Mouse (Mus musculus) ES-Bruce4 (cell line): ENCODE measurements around the gene Dcaf12. TPM values are rescaled to one million over a fixed set of nuclear protein-coding genes. Genes with fewer than 3 reads are reported as not detected.

Experiments
- H3K27ac ChIP-seq: 2 replicates; pipeline ENCODE4 v1.5.1; 2012; ENCODE audit warnings: low read length, inconsistent platforms; ENCODE audit not compliant: insufficient read depth
- H3K27me3 ChIP-seq: 2 replicates; pipeline ENCODE4 v1.6.1; 2012; ENCODE audit warnings: mild to moderate bottlenecking, low read length, inconsistent platforms; ENCODE audit not compliant: control insufficient read depth, poor library complexity, insufficient read depth, severe bottlenecking
- H3K36me3 ChIP-seq: 2 replicates; pipeline ENCODE4 v1.6.1; 2012; ENCODE audit warnings: inconsistent platforms, mild to moderate bottlenecking, low read length, moderate library complexity; ENCODE audit not compliant: control insufficient read depth, poor library complexity, insufficient read depth, severe bottlenecking
- H3K4me1 ChIP-seq: one replicate; pipeline ENCODE4 v1.8.1; 2011; ENCODE audit warnings: low read length; ENCODE audit not compliant: control insufficient read depth, insufficient read depth
- H3K4me3 ChIP-seq: 2 replicates; pipeline ENCODE4 v1.5.1; 2011; ENCODE audit warnings: low read depth, mild to moderate bottlenecking, low read length
- H3K9ac ChIP-seq: 2 replicates; pipeline ENCODE4 v1.6.1; 2012; ENCODE audit warnings: low read depth, mild to moderate bottlenecking, inconsistent platforms; ENCODE audit not compliant: poor library complexity, severe bottlenecking
- H3K9me3 ChIP-seq: replicated peaks from 2 replicates; pipeline ENCODE4 v1.6.1; 2012; ENCODE audit warnings: mild to moderate bottlenecking, low read length, inconsistent platforms; ENCODE audit not compliant: control insufficient read depth, poor library complexity, insufficient read depth, severe bottlenecking
- CTCF ChIP-seq: IDR thresholded peaks from one replicate; pipeline ENCODE4 v1.8.1; 2011; ENCODE audit warnings: low read depth, low read length
- EP300 ChIP-seq: IDR thresholded peaks from 2 replicates; pipeline ENCODE4 v1.6.1; 2011; ENCODE audit warnings: low read depth, low read length; ENCODE audit not compliant: insufficient read depth
- POLR2A ChIP-seq: IDR thresholded peaks from one replicate; pipeline ENCODE4 v1.8.1; 2011; ENCODE audit warnings: low read length; ENCODE audit not compliant: insufficient read depth
- polyA plus RNA-seq: library from polyadenylated mRNA; stranded (reverse); fragments of >200 nt; gene quantifications from 2 replicates; pipeline ENCODE4 v1.2.4, GENCODE M21; 2011; ENCODE audit warnings: low read depth; ENCODE audit not compliant: missing spikeins, insufficient read depth, insufficient read length

Dcaf12 gene
- 51.1 and 53.0 TPM in 2 replicates for polyA plus RNA-seq

DNA sequence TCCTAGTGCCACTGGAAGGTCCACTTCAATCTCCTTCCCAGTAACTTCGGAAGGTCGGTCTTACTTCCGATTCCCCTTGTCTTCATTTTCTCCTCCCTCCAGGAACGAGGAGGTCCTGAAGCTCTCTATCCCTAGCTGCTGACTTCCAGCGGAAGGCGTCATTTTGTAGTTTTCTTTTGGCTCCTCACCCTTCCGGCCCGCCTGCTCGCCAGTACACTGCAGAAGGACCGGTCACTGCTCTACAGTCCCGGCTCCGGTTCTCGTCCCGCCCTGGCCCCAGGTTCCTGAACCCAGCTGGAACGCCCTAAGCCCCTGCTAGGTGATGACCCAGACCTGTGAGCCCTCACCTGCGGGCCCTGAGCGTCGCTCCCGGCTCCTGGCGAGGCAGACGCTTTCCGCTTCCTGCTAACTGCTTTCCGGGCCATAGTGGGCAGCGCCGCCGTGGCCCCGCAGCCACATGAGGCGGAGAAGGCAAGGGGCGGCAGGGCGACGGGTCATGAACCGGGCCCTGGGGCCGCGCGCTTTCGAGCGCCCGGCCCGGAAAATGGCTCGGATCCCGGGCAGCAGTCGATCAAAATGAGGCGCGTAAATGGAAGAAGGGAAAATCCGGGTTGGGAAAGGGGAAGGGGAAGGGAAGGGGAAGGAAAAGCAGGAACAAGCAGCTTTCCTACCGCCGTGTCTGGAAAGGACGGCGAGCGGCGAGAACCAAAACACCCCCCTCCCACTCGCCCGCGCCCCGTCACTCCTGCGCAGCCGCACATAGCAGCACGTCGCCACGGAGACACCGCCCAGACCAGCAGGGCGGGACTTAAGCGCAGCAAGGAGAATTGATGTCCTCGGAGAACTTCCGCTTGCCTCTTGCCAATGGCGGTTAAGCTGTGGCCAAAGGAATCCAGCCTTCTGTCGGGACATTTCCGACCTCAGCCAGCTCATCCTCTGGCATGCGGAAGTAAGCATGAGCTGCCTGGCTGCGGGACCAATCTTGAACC is at the start of gene Dcaf12:
TSS of gene Dcaf12 (minus strand) at position 749 of the 989 bp plus-strand sequence.
- Histone ChIP-seq H3K27me3 (no peaks in the 10 kb centered on the region), H3K27ac (peak within 1 kb of the TSS; percentile 45; the same call in 1 of the 2 replicates), H3K4me1 (peaks cover 2% of the 10 kb centered on the region), H3K9me3 (no peaks in the 10 kb centered on the region), H3K9ac (peak within 1 kb of the TSS; percentile 86), H3K36me3 (peaks cover 20% of the 10 kb centered on the region), H3K4me3 (peak within 1 kb of the TSS; percentile 98)
- TF ChIP-seq POLR2A (peak; percentile 85), EP300 (no peak)

GRCm38 (mm10) chr4:41361059-41361458 is 46.4 kb upstream of the Dcaf12 start:
- H3K9me3 ChIP-seq, result no peaks in the 10 kb centered on the region
- no peaks in the 10 kb centered on the region for H3K4me1 ChIP-seq
- H3K9ac ChIP-seq, result no peak overlapping the region
- no peak for TF ChIP-seq CTCF
- no peak for TF ChIP-seq POLR2A
- H3K4me3 ChIP-seq, result no peak overlapping the region
- H3K27me3 ChIP-seq, result no peaks in the 10 kb centered on the region
- H3K27ac ChIP-seq, result no peak overlapping the region
- H3K36me3 ChIP-seq, result no peaks in the 10 kb centered on the region; the same call in 1 of the 2 replicates

DNA sequence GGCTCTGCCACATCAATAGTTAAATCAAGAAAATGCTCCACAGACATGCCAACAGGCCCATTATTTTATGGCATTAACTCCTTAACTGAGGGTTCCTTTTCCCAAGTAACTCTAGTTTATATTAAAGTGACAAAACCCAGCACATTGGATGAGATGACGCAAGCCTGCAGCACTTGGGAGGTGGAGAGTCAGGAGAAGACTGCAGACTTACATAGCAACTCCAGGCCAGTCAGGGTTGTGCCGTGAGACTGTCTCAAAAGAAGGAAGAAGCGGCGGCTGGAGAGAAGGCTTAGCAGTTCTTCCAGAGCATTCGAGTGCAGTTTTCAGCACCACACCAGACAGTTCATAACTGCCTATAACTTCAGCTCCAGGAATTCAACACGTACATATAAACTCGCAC is 44.7 kb upstream of the Dcaf12 start:
- TF ChIP-seq POLR2A (no peak), EP300 (no peak), CTCF (no peak)
- no peaks in the 10 kb centered on the region for H3K4me1 ChIP-seq
- no peaks in the 10 kb centered on the region for H3K27me3 ChIP-seq
- no peaks in the 10 kb centered on the region for H3K9me3 ChIP-seq
- no peak overlapping the region for H3K27ac ChIP-seq
- H3K4me3 ChIP-seq, result no peak overlapping the region
- peaks cover 3% of the 10 kb centered on the region; the same call in 1 of the 2 replicates for H3K36me3 ChIP-seq
- H3K9ac ChIP-seq, result no peak overlapping the region

DNA sequence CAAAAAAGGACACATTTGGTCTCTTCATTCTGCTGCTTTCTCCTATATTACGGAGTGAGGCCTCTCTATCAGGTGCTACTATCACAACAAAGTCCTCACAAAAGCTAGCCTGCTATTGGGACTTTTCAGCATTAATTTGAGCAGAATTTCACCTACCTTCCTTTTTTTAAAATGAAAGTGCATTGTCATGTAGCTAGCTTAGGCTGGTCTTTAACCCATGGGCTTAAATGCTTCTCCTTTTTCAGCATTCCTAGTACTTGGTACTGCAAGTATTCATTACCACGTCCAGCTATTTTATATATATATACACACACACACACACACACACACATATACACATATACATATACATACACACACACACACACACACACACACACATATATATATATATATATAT is 44.0 kb upstream of the Dcaf12 start:
- Histone ChIP-seq H3K27ac (no peak overlapping the region), H3K9me3 (no peaks in the 10 kb centered on the region), H3K9ac (no peak overlapping the region), H3K4me3 (no peak overlapping the region), H3K27me3 (no peaks in the 10 kb centered on the region), H3K4me1 (no peaks in the 10 kb centered on the region), H3K36me3 (peaks cover 3% of the 10 kb centered on the region; the same call in 1 of the 2 replicates)
- TF ChIP-seq POLR2A, result no peak
- TF ChIP-seq EP300, result no peak

DNA sequence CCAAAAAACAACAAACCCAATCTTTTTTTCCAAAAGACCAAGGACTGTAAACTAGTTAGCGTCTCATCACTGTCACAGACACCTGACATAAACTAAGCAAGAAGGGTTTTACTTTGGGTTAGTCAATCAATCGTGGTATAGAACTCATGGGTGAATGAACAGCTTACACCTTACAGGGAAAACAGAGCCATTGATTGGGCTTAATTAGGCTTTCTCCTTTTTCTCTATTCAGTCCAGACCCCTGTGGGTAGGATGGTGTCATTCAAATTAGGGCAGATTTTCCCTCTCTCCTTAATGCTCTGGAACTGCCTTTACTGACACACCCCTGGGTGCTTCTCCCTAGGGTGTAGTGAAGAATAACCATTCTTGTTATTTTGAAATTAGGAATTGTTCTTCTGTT is 42.5 kb upstream of the Dcaf12 start:
- Histone ChIP-seq H3K4me3 (no peak overlapping the region), H3K4me1 (no peaks in the 10 kb centered on the region), H3K9me3 (no peaks in the 10 kb centered on the region), H3K27ac (no peak overlapping the region), H3K27me3 (no peaks in the 10 kb centered on the region), H3K9ac (no peak overlapping the region), H3K36me3 (peaks cover 3% of the 10 kb centered on the region; the same call in 1 of the 2 replicates)
- TF ChIP-seq CTCF (no peak), EP300 (no peak), POLR2A (no peak)

- no peaks in the 10 kb centered on the region for H3K4me1 ChIP-seq
- H3K9me3 ChIP-seq, result no peaks in the 10 kb centered on the region
- no peaks in the 10 kb centered on the region for H3K27me3 ChIP-seq
- H3K4me3 ChIP-seq, result no peak overlapping the region
- no peak overlapping the region for H3K9ac ChIP-seq
- peak overlapping the region; percentile 30; the same call in 1 of the 2 replicates for H3K27ac ChIP-seq
- TF ChIP-seq POLR2A (no peak), CTCF (no peak), EP300 (no peak)
- H3K36me3 ChIP-seq, result peaks cover 3% of the 10 kb centered on the region; the same call in 1 of the 2 replicates
Observed at GRCm38 (mm10) chr4:41353265-41353664, 38.6 kb upstream of the Dcaf12 start.
